Mouse (Mus musculus) hindbrain, embryonic 13.5 days (tissue): ENCODE data around the gene Crb2. TPM values are rescaled to one million over a fixed set of nuclear protein-coding genes. Genes with fewer than 3 reads are reported as not detected.

Experiments used
- ATAC-seq: fragments of 200-750 bp; cut with Nextera tagmentation; 2 replicates; pipeline ENCODE4 v1.8.0; 2017; ENCODE audit warnings: moderate TSS enrichment; ENCODE audit not compliant: low FRiP score
- H3K27ac ChIP-seq: fragments of 300-500 bp; sonication (generic); 2 replicates; pipeline ENCODE4 v1.5.1; 2015; ENCODE audit warnings: inconsistent platforms, mild to moderate bottlenecking, moderate library complexity
- H3K27me3 ChIP-seq: fragments of 300-500 bp; sonication (generic); 2 replicates; pipeline ENCODE4 v1.6.1; 2015; ENCODE audit warnings: mild to moderate bottlenecking, inconsistent platforms
- H3K36me3 ChIP-seq: fragments of 300-500 bp; sonication (generic); 2 replicates; pipeline ENCODE4 v1.6.1; 2015; ENCODE audit warnings: mild to moderate bottlenecking, inconsistent platforms
- H3K4me1 ChIP-seq: fragments of 300-500 bp; sonication (generic); replicated peaks from 2 replicates; pipeline ENCODE4 v1.6.1; 2015; ENCODE audit warnings: inconsistent platforms
- H3K4me2 ChIP-seq: fragments of 300-500 bp; sonication (generic); 2 replicates; pipeline ENCODE4 v1.6.1; 2015; ENCODE audit warnings: inconsistent platforms, mild to moderate bottlenecking, moderate library complexity
- H3K4me3 ChIP-seq: fragments of 300-500 bp; sonication (generic); 2 replicates; pipeline ENCODE4 v1.5.1; 2015; ENCODE audit warnings: mild to moderate bottlenecking, inconsistent platforms
- H3K9ac ChIP-seq: fragments of 300-500 bp; sonication (generic); 2 replicates; pipeline ENCODE4 v1.6.1; 2015; ENCODE audit warnings: mild to moderate bottlenecking, inconsistent platforms
- H3K9me3 ChIP-seq: fragments of 300-500 bp; sonication (generic); 2 replicates; pipeline ENCODE4 v1.6.1; 2016; ENCODE audit warnings: inconsistent platforms
- WGBS: fragments of 180-500 bp; shearing (Covaris S2); methylation state at CpG from one replicate; pipeline ENCODE4 v1.1.7; 2015; 5-methylcytosine and 5-hydroxymethylcytosine counted together
- polyA plus RNA-seq: library from polyadenylated mRNA; unstranded; fragments of >200 nt; fragmentation: Nextera tagmentation; extraction: Ambion mirVana; gene quantifications from 2 replicates; pipeline ENCODE4 v1.2.1, GENCODE M21; 2015

Crb2 gene
- polyA plus RNA-seq, 1 experiment from 2014 or later: 7.5 TPM

GRCm38 (mm10) chr2:37769793-37770192, 6.3 kb upstream of the Crb2 start:
- 86% methylated on average over 8 of the region's 8 CpGs for WGBS
- peaks cover 5% of the 10 kb centered on the region; the same call in 1 of the 2 replicates for H3K27me3 ChIP-seq
- no peak overlapping the region for H3K27ac ChIP-seq
- H3K4me1 ChIP-seq: peaks cover 49% of the 10 kb centered on the region
- H3K36me3 ChIP-seq: no peaks in the 10 kb centered on the region
- ATAC-seq: no peak
- no peaks in the 10 kb centered on the region for H3K9me3 ChIP-seq
- H3K4me3 ChIP-seq: no peak overlapping the region
- no peak overlapping the region for H3K9ac ChIP-seq
- no peak overlapping the region for H3K4me2 ChIP-seq

GRCm38 (mm10) chr2:37771618-37772285, 4.3 kb upstream of the Crb2 start:
- peaks cover 49% of the 10 kb centered on the region for H3K4me1 ChIP-seq
- H3K27ac ChIP-seq: no peak overlapping the region
- H3K9me3 ChIP-seq: no peaks in the 10 kb centered on the region
- peak overlapping the region; percentile 51 for H3K4me2 ChIP-seq
- under 1% methylated on average over 18 of the region's 18 CpGs for WGBS
- no peaks in the 10 kb centered on the region for H3K36me3 ChIP-seq
- peak; percentile 44 for ATAC-seq
- peak overlapping the region; percentile 46; the same call in 1 of the 2 replicates for H3K9ac ChIP-seq
- peak overlapping the region; percentile 32 for H3K4me3 ChIP-seq
- H3K27me3 ChIP-seq: peaks cover 7% of the 10 kb centered on the region; the same call in 1 of the 2 replicates

DNA sequence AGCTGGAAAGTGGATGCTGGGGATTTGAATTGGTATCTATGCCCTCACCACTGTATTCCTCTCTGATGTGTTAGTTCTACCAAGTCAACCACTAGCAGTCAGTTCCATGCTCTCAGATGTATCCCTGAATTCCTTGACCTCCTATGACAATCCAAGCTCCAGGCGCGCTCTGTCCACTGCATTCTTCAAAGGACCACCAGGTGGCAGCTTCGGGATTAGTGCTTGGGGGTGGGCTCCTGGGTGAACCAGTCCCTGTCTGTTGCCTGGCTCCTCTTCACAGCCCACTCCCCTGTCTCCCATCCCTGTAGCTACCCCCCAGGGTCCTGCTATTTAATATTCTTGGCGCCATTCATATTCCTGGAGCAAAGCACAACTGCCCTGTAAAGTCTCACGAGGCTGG, 1.5 kb upstream of the Crb2 start:
- H3K4me1 ChIP-seq: peaks cover 55% of the 10 kb centered on the region
- H3K27me3 ChIP-seq: peaks cover 15% of the 10 kb centered on the region
- no peak for ATAC-seq
- no peak overlapping the region for H3K27ac ChIP-seq
- H3K9ac ChIP-seq: no peak overlapping the region
- WGBS: 5% methylated on average over 5 of the region's 5 CpGs
- H3K4me3 ChIP-seq: no peak overlapping the region
- H3K36me3 ChIP-seq: no peaks in the 10 kb centered on the region
- H3K4me2 ChIP-seq: no peak overlapping the region
- no peaks in the 10 kb centered on the region for H3K9me3 ChIP-seq

DNA sequence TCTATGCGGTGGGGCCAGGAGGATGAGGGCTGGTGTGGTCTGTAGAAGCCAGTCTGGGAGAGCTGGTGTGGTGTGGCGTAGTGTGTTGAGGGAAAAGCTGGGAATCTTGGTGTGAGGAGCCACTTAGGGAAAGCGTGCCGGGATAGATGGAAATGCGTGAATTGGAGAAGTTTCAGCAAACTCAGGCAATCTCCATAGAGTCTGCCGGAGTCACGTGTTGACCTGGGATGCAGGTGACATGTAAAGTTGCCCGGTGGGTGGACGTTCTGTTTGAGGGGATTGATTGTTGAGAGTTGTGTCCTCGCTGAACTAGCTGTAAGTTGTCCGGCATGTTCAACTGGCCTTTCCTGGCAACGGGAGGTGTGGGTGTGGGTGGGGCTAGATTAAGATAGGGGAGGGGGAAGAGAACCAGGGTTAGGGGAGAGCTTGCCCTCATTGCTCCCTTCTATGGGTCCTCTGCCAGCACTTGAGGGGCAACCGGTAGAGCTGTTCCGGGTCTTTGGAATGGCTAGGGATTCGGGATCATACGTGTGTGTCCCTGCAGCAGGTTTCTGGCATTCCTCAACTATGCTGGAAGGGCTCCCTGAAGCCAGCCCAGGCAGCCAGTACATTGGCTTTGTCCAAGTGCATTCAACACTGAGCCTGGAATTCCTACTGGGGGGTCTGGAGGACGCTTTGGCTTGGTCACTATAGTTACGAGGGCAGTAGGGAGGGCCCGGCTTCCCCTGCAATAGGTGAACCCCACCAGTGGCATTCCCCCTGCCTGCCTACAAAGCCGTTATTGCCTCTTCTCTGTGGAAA, 762 bp downstream of the Crb2 start:
- Histone ChIP-seq H3K36me3 (no peaks in the 10 kb centered on the region), H3K4me3 (peak overlapping the region; percentile 40), H3K27ac (peak overlapping the region; percentile 84), H3K4me2 (peak overlapping the region; percentile 46), H3K27me3 (peaks cover 15% of the 10 kb centered on the region), H3K9ac (peak overlapping the region; percentile 68), H3K4me1 (peaks cover 70% of the 10 kb centered on the region), H3K9me3 (no peaks in the 10 kb centered on the region)
- ATAC-seq: peak; percentile 14; the same call in 1 of the 2 replicates
- WGBS: 6% methylated on average over 20 of the region's 20 CpGs

- no peaks in the 10 kb centered on the region for H3K9me3 ChIP-seq
- peak overlapping the region; percentile 84 for H3K27ac ChIP-seq
- peak overlapping the region; percentile 46 for H3K4me2 ChIP-seq
- peak overlapping the region; percentile 40 for H3K4me3 ChIP-seq
- peaks cover 74% of the 10 kb centered on the region for H3K4me1 ChIP-seq
- no peaks in the 10 kb centered on the region for H3K36me3 ChIP-seq
- ATAC-seq: peak; percentile 74
- 12% methylated on average over 10 of the region's 10 CpGs for WGBS
- H3K27me3 ChIP-seq: peaks cover 15% of the 10 kb centered on the region
- H3K9ac ChIP-seq: no peak overlapping the region
Observed at GRCm38 (mm10) chr2:37777958-37778720, 2.1 kb downstream of the Crb2 start.

DNA sequence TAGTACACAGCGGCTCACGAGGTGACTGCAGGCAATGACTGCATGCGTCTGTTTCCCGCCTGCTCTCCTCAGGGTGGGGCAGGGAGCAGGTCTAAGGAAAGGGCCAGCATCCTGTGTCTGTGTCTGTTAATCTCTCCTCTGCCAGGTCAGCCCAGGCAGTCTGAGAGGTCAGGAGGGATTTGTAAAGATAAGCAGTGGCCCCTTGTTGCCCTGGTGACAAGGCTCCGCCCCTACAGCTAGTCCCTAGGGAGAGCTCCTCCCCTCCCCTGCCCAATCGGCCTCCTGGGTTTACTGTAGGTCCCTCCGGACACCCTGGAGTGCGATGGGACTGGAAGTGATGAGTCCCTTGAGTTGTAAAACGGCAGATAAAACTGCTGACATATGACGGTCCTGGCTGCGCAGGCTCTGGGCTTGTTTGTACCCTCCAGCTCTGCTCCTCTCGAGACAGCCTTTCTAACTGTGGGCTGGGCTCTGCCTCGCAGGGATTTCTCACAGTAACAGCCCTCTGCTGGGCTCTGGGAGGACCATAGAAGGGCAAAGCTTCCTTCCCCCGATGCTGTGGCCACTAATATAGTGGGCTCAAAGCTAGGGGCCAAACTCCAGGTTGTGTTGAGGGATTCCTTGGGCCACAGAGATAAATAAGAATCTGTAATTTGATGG, 4.4 kb downstream of the Crb2 start:
- H3K36me3 ChIP-seq: no peaks in the 10 kb centered on the region
- 0 out of 2 replicates have a peak overlapping the region, but pooled peaks have one; percentile 25 for H3K9ac ChIP-seq
- peak overlapping the region; percentile 18 for H3K4me3 ChIP-seq
- H3K27me3 ChIP-seq: peaks cover 15% of the 10 kb centered on the region
- H3K4me2 ChIP-seq: peak overlapping the region; percentile 48
- under 1% methylated on average over 14 of the region's 14 CpGs for WGBS
- ATAC-seq: peak; percentile 9; the same call in 1 of the 2 replicates
- peaks cover 66% of the 10 kb centered on the region for H3K4me1 ChIP-seq
- H3K9me3 ChIP-seq: no peaks in the 10 kb centered on the region
- H3K27ac ChIP-seq: peak overlapping the region; percentile 6; the same call in 1 of the 2 replicates

GRCm38 (mm10) chr2:37781421-37781820, 5.4 kb downstream of the Crb2 start:
- Histone ChIP-seq H3K9me3 (no peaks in the 10 kb centered on the region), H3K4me2 (no peak overlapping the region), H3K27me3 (peaks cover 14% of the 10 kb centered on the region; the same call in 1 of the 2 replicates), H3K4me3 (no peak overlapping the region), H3K4me1 (peaks cover 59% of the 10 kb centered on the region), H3K27ac (no peak overlapping the region), H3K9ac (no peak overlapping the region), H3K36me3 (no peaks in the 10 kb centered on the region)
- no peak for ATAC-seq
- WGBS: 32% methylated on average over 3 of the region's 3 CpGs

DNA sequence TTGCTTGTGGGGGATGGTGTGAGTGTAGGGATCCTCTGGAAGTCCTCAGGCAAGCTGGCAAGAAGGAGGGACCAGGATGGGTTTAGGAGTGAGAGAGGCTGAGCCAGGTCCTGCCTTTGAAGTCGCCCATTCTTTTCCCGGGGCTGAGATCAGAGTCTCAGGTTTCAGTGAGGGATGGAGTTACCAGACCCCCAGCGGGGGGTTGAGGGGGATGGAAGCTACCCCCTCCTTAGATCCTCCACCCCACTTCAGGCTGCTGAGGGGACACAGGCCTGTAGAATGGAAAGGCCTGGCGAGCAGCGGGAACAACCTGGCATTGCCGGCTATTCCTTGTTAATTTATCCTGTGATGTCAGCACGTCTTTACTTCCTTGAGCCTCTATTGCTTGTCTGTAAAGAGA, 6.0 kb downstream of the Crb2 start:
- Histone ChIP-seq H3K4me2 (no peak overlapping the region), H3K9me3 (no peaks in the 10 kb centered on the region), H3K36me3 (no peaks in the 10 kb centered on the region), H3K4me1 (peaks cover 59% of the 10 kb centered on the region), H3K4me3 (no peak overlapping the region), H3K27ac (no peak overlapping the region), H3K27me3 (peaks cover 15% of the 10 kb centered on the region; the same call in 1 of the 2 replicates), H3K9ac (no peak overlapping the region)
- ATAC-seq: no peak
- 18% methylated on average over 7 of the region's 7 CpGs for WGBS

DNA sequence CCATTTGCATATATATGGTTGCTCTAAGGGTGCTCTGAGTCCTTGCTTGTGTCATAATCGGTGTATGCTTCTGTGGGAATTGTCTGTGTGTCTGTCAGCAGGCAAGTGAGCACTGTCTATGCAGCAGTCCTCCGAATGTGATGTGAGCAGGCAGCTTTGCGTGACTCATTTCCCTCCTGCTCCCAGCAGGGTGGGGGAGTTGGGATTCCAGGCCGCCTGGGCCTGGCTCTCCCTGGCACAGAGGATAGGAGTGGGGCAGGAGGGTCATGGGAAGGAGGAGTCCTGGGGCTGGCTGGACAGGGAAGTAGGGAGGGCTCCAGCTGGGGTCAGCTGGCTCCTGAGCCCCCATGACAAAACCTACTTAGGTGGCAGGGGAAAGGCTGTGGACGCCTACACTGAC, 8.4 kb downstream of the Crb2 start:
- ATAC-seq: no peak
- Histone ChIP-seq H3K27ac (no peak overlapping the region), H3K27me3 (0 out of 2 replicates have a peak, but pooled peaks cover 8% of the 10 kb centered on the region), H3K9me3 (no peaks in the 10 kb centered on the region), H3K9ac (no peak overlapping the region), H3K4me2 (no peak overlapping the region), H3K4me1 (peaks cover 43% of the 10 kb centered on the region), H3K4me3 (no peak overlapping the region), H3K36me3 (no peaks in the 10 kb centered on the region)
- 75% methylated on average over 5 of the region's 5 CpGs for WGBS

DNA sequence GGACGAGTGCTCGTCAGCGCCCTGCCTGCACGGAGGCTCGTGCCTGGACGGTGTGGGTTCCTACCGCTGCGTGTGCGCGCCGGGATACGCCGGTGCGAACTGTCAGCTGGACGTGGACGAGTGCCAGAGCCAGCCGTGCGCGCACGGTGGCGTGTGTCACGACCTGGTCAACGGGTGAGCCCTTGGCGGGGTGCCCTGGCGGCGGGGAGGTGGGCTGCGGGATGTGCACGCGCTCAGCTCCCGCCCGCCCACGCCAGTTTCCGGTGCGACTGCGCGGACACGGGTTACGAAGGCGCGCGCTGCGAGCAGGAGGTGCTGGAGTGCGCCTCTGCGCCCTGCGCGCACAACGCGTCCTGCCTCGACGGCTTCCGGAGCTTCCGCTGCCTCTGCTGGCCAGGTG, 10.4 kb downstream of the Crb2 start:
- Histone ChIP-seq H3K9me3 (no peaks in the 10 kb centered on the region), H3K36me3 (no peaks in the 10 kb centered on the region), H3K4me3 (peak overlapping the region; percentile 28), H3K27ac (no peak overlapping the region), H3K9ac (0 out of 2 replicates have a peak overlapping the region, but pooled peaks have one; percentile 20), H3K4me1 (peaks cover 23% of the 10 kb centered on the region), H3K27me3 (0 out of 2 replicates have a peak, but pooled peaks cover 8% of the 10 kb centered on the region), H3K4me2 (peak overlapping the region; percentile 47)
- no peak for ATAC-seq
- WGBS: 38% methylated on average over 52 of the region's 52 CpGs

DNA sequence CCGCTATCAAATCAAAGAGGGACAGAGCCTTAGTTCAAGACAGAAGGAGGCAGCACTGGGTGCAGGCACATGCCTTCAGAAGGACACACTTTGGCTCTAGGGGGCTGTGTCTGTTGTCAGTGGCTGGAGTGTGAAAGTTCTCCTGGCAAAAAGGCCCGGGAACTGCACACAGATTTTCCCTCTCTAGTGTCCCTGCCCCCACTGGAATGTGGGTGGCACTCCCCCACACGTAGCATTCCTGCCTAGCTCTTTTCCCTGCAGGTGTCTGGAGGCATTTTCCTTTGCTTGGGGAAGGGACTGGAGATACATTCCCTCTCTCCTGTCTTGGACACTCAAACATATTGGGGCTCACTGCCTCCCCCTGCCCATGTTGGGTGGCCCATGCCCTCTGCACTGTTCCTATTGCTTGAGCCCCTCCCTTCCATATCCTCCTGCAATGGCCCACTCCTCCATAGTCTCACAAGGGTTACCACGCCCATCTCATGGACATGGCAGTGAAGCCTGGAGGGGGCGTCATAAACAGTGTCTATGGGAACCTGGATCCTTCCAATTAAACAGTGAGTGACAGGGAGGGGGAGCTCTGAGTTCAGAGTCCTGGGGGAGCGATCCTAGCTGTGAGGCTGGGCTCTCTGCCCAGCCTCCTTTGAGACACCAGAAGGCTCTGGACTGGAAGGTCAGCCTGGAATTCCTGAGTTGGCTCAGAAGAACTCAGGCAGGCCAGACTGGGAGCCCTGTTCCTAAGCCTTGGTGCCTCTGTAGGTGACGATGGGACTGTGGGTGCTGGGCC, 12.3 kb downstream of the Crb2 start:
- ATAC-seq: peak; percentile 38
- no peak overlapping the region for H3K27ac ChIP-seq
- WGBS: 79% methylated on average over 7 of the region's 7 CpGs

More for the DNA sequence above, 12.3 kb downstream of the Crb2 start:
- Histone ChIP-seq H3K36me3 (peaks cover 5% of the 10 kb centered on the region; the same call in 1 of the 2 replicates), H3K9ac (no peak overlapping the region), H3K9me3 (no peaks in the 10 kb centered on the region), H3K27me3 (peaks cover 16% of the 10 kb centered on the region), H3K4me1 (peaks cover 19% of the 10 kb centered on the region), H3K4me3 (no peak overlapping the region), H3K4me2 (no peak overlapping the region)
